Mouse (Mus musculus) stomach, embryonic 14.5 days (tissue): ENCODE data around the gene Mrpl45. TPM values are rescaled to one million over a fixed set of nuclear protein-coding genes. Genes with fewer than 3 reads are reported as not detected.
"Not testable (repeated sequence)": the region's sequence is repeated elsewhere in the genome, so short reads cannot be mapped to it uniquely, and the experiment has no call there.

Experiments
- ATAC-seq: fragments of 200-750 bp; cut with Nextera tagmentation; 2 replicates; pipeline ENCODE4 v1.8.0; 2017; ENCODE audit warnings: low read depth, moderate TSS enrichment; ENCODE audit not compliant: insufficient number of reproducible peaks, insufficient read depth, low FRiP score
- H3K27ac ChIP-seq: fragments of 300-500 bp; sonication (generic); 2 replicates; pipeline ENCODE4 v1.5.1; 2014; ENCODE audit warnings: mild to moderate bottlenecking, low read length, moderate library complexity, mixed read lengths
- H3K27me3 ChIP-seq: fragments of 300-500 bp; sonication (generic); 2 replicates; pipeline ENCODE4 v1.6.1; 2014; ENCODE audit warnings: low read length, control low read depth, mixed read lengths; ENCODE audit not compliant: control insufficient read depth, insufficient read depth
- H3K36me3 ChIP-seq: fragments of 300-500 bp; sonication (generic); 2 replicates; pipeline ENCODE4 v1.6.1; 2014; ENCODE audit warnings: mild to moderate bottlenecking, control low read depth, low read length, moderate library complexity, mixed read lengths; ENCODE audit not compliant: control insufficient read depth, insufficient read depth
- H3K4me1 ChIP-seq: fragments of 300-500 bp; sonication (generic); 2 replicates; pipeline ENCODE4 v1.6.1; 2014; ENCODE audit warnings: low read length, control low read depth, mixed read lengths; ENCODE audit not compliant: control insufficient read depth, insufficient read depth
- H3K4me2 ChIP-seq: fragments of 300-500 bp; sonication (generic); replicated peaks from 2 replicates; pipeline ENCODE4 v1.6.1; 2014; ENCODE audit warnings: low read depth, low read length, control low read depth
- H3K4me3 ChIP-seq: fragments of 300-500 bp; sonication (generic); 2 replicates; pipeline ENCODE4 v1.5.1; 2014; ENCODE audit warnings: low read depth, low read length, control low read depth
- H3K9ac ChIP-seq: fragments of 300-500 bp; sonication (generic); replicated peaks from 2 replicates; pipeline ENCODE4 v1.6.1; 2014; ENCODE audit warnings: low read depth, mild to moderate bottlenecking, control low read depth, low read length, moderate library complexity, mixed read lengths
- H3K9me3 ChIP-seq: fragments of 300-500 bp; sonication (generic); 2 replicates; pipeline ENCODE4 v1.6.1; 2016; ENCODE audit warnings: low read depth, low read length, control low read depth; ENCODE audit not compliant: control insufficient read depth
- WGBS: fragments of 180-500 bp; shearing (Covaris S2); extraction: QIAGEN DNeasy Blood & Tissue Kit; methylation state at CpG from one replicate; pipeline ENCODE4 v1.1.7; 2014; 5-methylcytosine and 5-hydroxymethylcytosine counted together
- polyA plus RNA-seq: library from polyadenylated mRNA; unstranded; fragments of >200 nt; fragmentation: Nextera tagmentation; extraction: Ambion mirVana; gene quantifications from 2 replicates; pipeline ENCODE4 v1.2.1, GENCODE M21; 2014

Mrpl45 gene
- polyA plus RNA-seq, 1 experiment from 2014 or later: 42.3 TPM

- Histone ChIP-seq H3K4me3 (no peak overlapping the region), H3K27ac (no peak overlapping the region), H3K9ac (no peak overlapping the region), H3K36me3 (no peaks in the 10 kb centered on the region; the same call in 1 of the 2 replicates), H3K27me3 (no peaks in the 10 kb centered on the region), H3K4me2 (no peak overlapping the region), H3K9me3 (no peaks in the 10 kb centered on the region), H3K4me1 (peaks cover 13% of the 10 kb centered on the region; the same call in 1 of the 2 replicates)
- 95% methylated on average over 3 of the region's 3 CpGs for WGBS
- no peak for ATAC-seq
Measured at GRCm38 (mm10) chr11:97314110-97314509, 1.4 kb upstream of the Mrpl45 start.

DNA sequence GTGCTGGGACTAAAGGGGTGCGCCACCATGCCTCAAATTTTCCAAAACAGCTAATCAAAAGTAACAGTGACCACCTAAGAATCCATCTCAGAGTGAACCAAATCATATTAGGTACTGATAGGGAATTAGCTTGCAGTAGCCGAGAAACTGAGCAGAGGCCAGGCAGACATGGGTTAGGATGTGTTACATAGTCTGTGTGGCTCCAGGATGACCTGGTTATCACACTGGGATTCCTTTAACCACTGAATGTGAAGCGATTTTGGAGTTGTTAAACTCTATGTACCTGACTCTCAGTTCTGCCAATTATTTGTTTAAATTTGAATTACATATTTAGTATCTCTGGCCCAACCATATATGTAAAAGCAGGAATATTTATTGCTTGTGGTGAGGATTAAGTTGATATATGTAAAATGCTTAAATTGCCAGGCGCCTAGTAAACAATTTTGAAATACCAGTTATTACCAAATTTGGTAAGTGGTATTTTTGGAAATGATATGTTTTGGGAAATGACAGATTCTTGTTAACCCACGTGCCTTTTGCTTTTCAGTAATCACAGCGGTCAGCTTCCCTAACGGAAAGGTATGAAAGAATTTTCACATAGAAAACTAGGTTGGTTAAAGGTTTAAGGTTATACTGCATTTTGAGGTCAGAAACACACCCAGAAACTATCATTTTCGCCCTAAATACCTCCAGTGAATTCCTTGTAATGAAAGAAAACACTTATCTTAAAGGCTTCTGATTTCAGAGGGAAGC is 589 bp upstream of the Mrpl45 start:
- H3K9me3 ChIP-seq: no peaks in the 10 kb centered on the region
- WGBS: 43% methylated on average over 8 of the region's 8 CpGs
- peak overlapping the region; percentile 35 for H3K4me2 ChIP-seq
- peaks cover 10% of the 10 kb centered on the region; the same call in 1 of the 2 replicates for H3K4me1 ChIP-seq
- ATAC-seq: no peak
- peak overlapping the region; percentile 71; the same call in 1 of the 2 replicates for H3K27ac ChIP-seq
- H3K4me3 ChIP-seq: peak overlapping the region; percentile 43
- H3K9ac ChIP-seq: no peak overlapping the region
- no peaks in the 10 kb centered on the region for H3K27me3 ChIP-seq
- no peaks in the 10 kb centered on the region; the same call in 1 of the 2 replicates for H3K36me3 ChIP-seq

GRCm38 (mm10) chr11:97321197-97321596 is 5.7 kb downstream of the Mrpl45 start:
- peaks cover 21% of the 10 kb centered on the region for H3K36me3 ChIP-seq
- H3K4me2 ChIP-seq: no peak overlapping the region
- 95% methylated on average over 8 of the region's 8 CpGs for WGBS
- no peaks in the 10 kb centered on the region for H3K9me3 ChIP-seq
- no peak overlapping the region for H3K4me3 ChIP-seq
- 0 out of 2 replicates have a peak, but pooled peaks cover 2% of the 10 kb centered on the region for H3K4me1 ChIP-seq
- no peak for ATAC-seq
- no peak overlapping the region for H3K9ac ChIP-seq
- H3K27ac ChIP-seq: no peak overlapping the region
- H3K27me3 ChIP-seq: no peaks in the 10 kb centered on the region

GRCm38 (mm10) chr11:97321894-97322600 is 6.5 kb downstream of the Mrpl45 start:
- peaks cover 28% of the 10 kb centered on the region for H3K36me3 ChIP-seq
- H3K4me2 ChIP-seq: not testable (repeated sequence)
- WGBS: 83% methylated on average over 8 of the region's 8 CpGs

DNA sequence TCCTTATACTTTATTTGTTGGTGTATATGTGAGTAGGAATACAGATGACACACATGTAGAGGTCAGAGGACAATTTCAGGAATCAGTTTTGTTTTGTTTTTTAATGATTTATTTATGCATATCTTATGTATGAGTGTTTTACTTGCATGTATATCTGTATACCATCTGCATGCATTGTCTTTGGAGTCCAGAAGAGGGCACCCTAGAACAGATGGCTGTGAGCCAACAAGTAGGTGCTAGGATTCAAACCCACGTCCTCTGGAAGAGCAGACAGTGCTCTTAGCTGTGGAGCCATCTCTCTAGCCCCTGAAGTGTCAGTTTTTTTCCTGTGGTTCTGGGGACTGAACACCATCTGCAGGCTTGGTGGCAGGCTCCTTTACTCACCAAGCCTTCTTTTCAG is 9.7 kb downstream of the Mrpl45 start:
- 80% methylated on average over 1 of the region's 1 CpGs for WGBS
- no peak overlapping the region for H3K27ac ChIP-seq
- no peaks in the 10 kb centered on the region for H3K27me3 ChIP-seq
- no peak overlapping the region for H3K9ac ChIP-seq
- H3K4me3 ChIP-seq: no peak overlapping the region
- peaks cover 40% of the 10 kb centered on the region for H3K36me3 ChIP-seq
- no peak overlapping the region for H3K4me2 ChIP-seq
- no peaks in the 10 kb centered on the region for H3K4me1 ChIP-seq
- ATAC-seq: no peak
- no peaks in the 10 kb centered on the region for H3K9me3 ChIP-seq

More at GRCm38 (mm10) chr11:97321894-97322600, 6.5 kb downstream of the Mrpl45 start:
- not testable (repeated sequence) for H3K9me3 ChIP-seq, H3K27ac ChIP-seq, ATAC-seq, H3K27me3 ChIP-seq, H3K9ac ChIP-seq, H3K4me1 ChIP-seq, H3K4me3 ChIP-seq

- H3K9me3 ChIP-seq: no peaks in the 10 kb centered on the region
Measured at GRCm38 (mm10) chr11:97328148-97328547, 12.6 kb downstream of the Mrpl45 start.

GRCm38 (mm10) chr11:97330315-97330714 is 14.8 kb downstream of the Mrpl45 start:
- no peak for ATAC-seq
- no peak overlapping the region for H3K4me2 ChIP-seq
- no peaks in the 10 kb centered on the region for H3K27me3 ChIP-seq
- H3K9ac ChIP-seq: no peak overlapping the region
- WGBS: 92% methylated on average over 1 of the region's 1 CpGs
- H3K9me3 ChIP-seq: no peaks in the 10 kb centered on the region
- H3K4me1 ChIP-seq: no peaks in the 10 kb centered on the region
- no peak overlapping the region for H3K27ac ChIP-seq
- peaks cover 28% of the 10 kb centered on the region; the same call in 1 of the 2 replicates for H3K36me3 ChIP-seq
- H3K4me3 ChIP-seq: no peak overlapping the region

More at GRCm38 (mm10) chr11:97328148-97328547, 12.6 kb downstream of the Mrpl45 start:
- Histone ChIP-seq H3K36me3 (peaks cover 39% of the 10 kb centered on the region), H3K4me3 (no peak overlapping the region), H3K4me2 (no peak overlapping the region), H3K9ac (no peak overlapping the region), H3K27me3 (no peaks in the 10 kb centered on the region), H3K4me1 (no peaks in the 10 kb centered on the region), H3K27ac (no peak overlapping the region)
- WGBS: 24% methylated on average over 9 of the region's 9 CpGs
- ATAC-seq: no peak

- H3K4me3 ChIP-seq: no peak overlapping the region
- 87% methylated on average over 12 of the region's 12 CpGs for WGBS
- H3K4me2 ChIP-seq: no peak overlapping the region
- ATAC-seq: no peak
- H3K9ac ChIP-seq: no peak overlapping the region
- peaks cover 17% of the 10 kb centered on the region; the same call in 1 of the 2 replicates for H3K36me3 ChIP-seq
- H3K4me1 ChIP-seq: peaks cover 2% of the 10 kb centered on the region; the same call in 1 of the 2 replicates
- H3K27ac ChIP-seq: no peak overlapping the region
- H3K27me3 ChIP-seq: no peaks in the 10 kb centered on the region
- H3K9me3 ChIP-seq: no peaks in the 10 kb centered on the region
Measured at GRCm38 (mm10) chr11:97331231-97332190, 16.0 kb downstream of the Mrpl45 start.
